Mouse (Mus musculus) kidney, postnatal 25 days (tissue): ENCODE data around the gene Surf1.
"Not testable (repeated sequence)": the region's sequence is repeated elsewhere in the genome, so short reads cannot be mapped to it uniquely, and the experiment has no call there.

Source experiments
- DNase-seq, 2 experiments: peaks; one replicate each; pipeline ENCODE4 v3.0.0; 2021; ENCODE audit warnings: mixed read lengths in 2 of 2

Gene Surf1

DNA sequence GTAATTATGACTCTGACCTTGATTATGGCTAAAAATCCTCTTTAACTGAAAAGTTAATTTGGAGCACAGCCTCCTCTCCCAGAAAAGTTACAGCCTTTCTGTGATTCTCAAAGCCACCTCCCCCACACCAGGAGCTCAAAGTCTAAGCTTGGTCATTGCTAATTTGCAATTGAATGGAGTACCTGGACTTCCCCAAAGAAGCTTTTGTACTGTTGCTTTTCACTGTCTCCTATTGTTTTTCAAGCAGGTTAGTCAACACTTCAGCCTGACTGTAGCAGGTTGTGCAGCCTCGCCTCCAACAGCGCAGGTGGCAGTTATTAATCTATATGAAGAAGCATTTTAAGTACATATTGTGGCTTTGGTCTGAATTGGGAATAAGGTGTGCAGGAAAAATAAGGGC is 30.8 kb downstream of the Surf1 start:
- not testable (repeated sequence) for DNase-seq

- DNase-seq: no peak
Measured at GRCm38 (mm10) chr2:26878571-26878970, 37.8 kb downstream of the Surf1 start.

GRCm38 (mm10) chr2:26870666-26871065 is 45.7 kb downstream of the Surf1 start:
- DNase-seq: no peak

GRCm38 (mm10) chr2:26864879-26865278 is 51.5 kb downstream of the Surf1 start, which contains the start of gene Abo:
Abo (minus strand) TSS chr2:26864979.
- DNase-seq: no peak
